Comparison of ENCODE assay signal across 9 mouse cellular contexts in genomic region chr3:144242025-144242673, GRCm38 (mm10). TPM values are rescaled to one million over a fixed set of nuclear protein-coding genes. Genes with fewer than 3 reads are reported as not detected.
A peak's percentile ranks its signal among the peaks of the same experiment; 100 is the strongest.
DNase-seq lines count a peak whose midpoint lies in the region; ATAC-seq and TF ChIP-seq lines count a peak whose summit lies in the region.
"Had no signal": no experiment of that assay in that cellular context is flagged by ENCODE, and none has a peak within 500 bp of the region (broad histone marks: within the 10 kb centered on the region; RNA-seq: fewer than 3 reads in every experiment).

No protein-coding gene starts in this region.

- no peak for ATAC-seq in liver, embryonic 11.5 days (replicated peaks; ENCODE audit: low FRiP score)
- ATAC-seq in neural tube, embryonic 13.5 days (ENCODE audit: low read depth): peak; percentile 36; the same call in 1 of the 2 replicates

- TF ChIP-seq POLR2A in testis, adult 2 months (IDR thresholded peaks at IDR 0.05; ENCODE audit: control insufficient read depth, low read depth, low read length): no peak

- H3K27ac ChIP-seq in liver, embryonic 11.5 days (ENCODE audit: low read depth, low read length): no peak overlapping the region
- no peak overlapping the region for H3K27ac ChIP-seq in neural tube, embryonic 13.5 days (replicated peaks)
- no peak overlapping the region for H3K27ac ChIP-seq in testis, adult 2 months (ENCODE audit: control insufficient read depth, insufficient read depth, low read depth, low read length)
- H3K27ac ChIP-seq: embryonic facial prominence, embryonic 15.5 days had no signal

- H3K4me1 ChIP-seq in liver, embryonic 11.5 days (replicated peaks; ENCODE audit: control insufficient read depth, insufficient read depth, low read length): no peaks in the 10 kb centered on the region
- H3K4me1 ChIP-seq in neural tube, embryonic 13.5 days (replicated peaks): no peaks in the 10 kb centered on the region
- H3K4me1 ChIP-seq in testis, adult 2 months (ENCODE audit: control insufficient read depth, insufficient read depth, low read length): no peaks in the 10 kb centered on the region
- H3K4me1 ChIP-seq: embryonic facial prominence, embryonic 15.5 days had no signal

- no peaks in the 10 kb centered on the region for H3K27me3 ChIP-seq in liver, embryonic 11.5 days (replicated peaks; ENCODE audit: control insufficient read depth, insufficient read depth, low read length)
- H3K27me3 ChIP-seq in neural tube, embryonic 13.5 days: no peaks in the 10 kb centered on the region
- no peaks in the 10 kb centered on the region for H3K27me3 ChIP-seq in testis, adult 2 months (ENCODE audit: control insufficient read depth, insufficient read depth, low read length)
- H3K27me3 ChIP-seq: embryonic facial prominence, embryonic 15.5 days had no signal

- WGBS in liver, embryonic 11.5 days: 22% methylated on average over 15 of the region's 15 CpGs
- WGBS in neural tube, embryonic 13.5 days: 26% methylated on average over 15 of the region's 15 CpGs

- TF ChIP-seq CTCF in testis, adult 2 months (IDR thresholded peaks at IDR 0.05; ENCODE audit: control insufficient read depth, insufficient read depth, insufficient replicate concordance, low read depth, low read length): peak; percentile 43; the same call in 1 of the 2 replicates

- no peak overlapping the region for H3K4me3 ChIP-seq in liver, embryonic 11.5 days (ENCODE audit: low read depth, low read length)
- H3K4me3 ChIP-seq in neural tube, embryonic 13.5 days: no peak overlapping the region
- H3K4me3 ChIP-seq in testis, adult 2 months (ENCODE audit: control insufficient read depth, low read depth, low read length): no peak overlapping the region
- H3K4me3 ChIP-seq: embryonic facial prominence, embryonic 15.5 days had no signal

- no peak overlapping the region for H3K4me2 ChIP-seq in liver, embryonic 11.5 days
- no peak overlapping the region for H3K4me2 ChIP-seq in neural tube, embryonic 13.5 days
- H3K4me2 ChIP-seq: embryonic facial prominence, embryonic 15.5 days had no signal

- DNase-seq in A20 (ENCODE audit: low read depth, low spot score) (peak; percentile 73), adipocyte (ENCODE audit: low spot score) (peak; percentile 90)
- peak; percentile 55 to 77 for DNase-seq in cerebellum, postnatal 4 days (ENCODE audit: low spot score in 2 of 2)
- DNase-seq in gastrocnemius, postnatal 10 days: peak; percentile 79
- DNase-seq in kidney, adult 9 months: peak; percentile 70
- DNase-seq in liver, embryonic 11.5 days (ENCODE audit: low spot score): peak; percentile 52

- no peaks in the 10 kb centered on the region for H3K9me3 ChIP-seq in liver, embryonic 11.5 days (ENCODE audit: control insufficient read depth, low read length)
- H3K9me3 ChIP-seq in neural tube, embryonic 13.5 days: no peaks in the 10 kb centered on the region
- H3K9me3 ChIP-seq: embryonic facial prominence, embryonic 15.5 days had no signal

- H3K9ac ChIP-seq in liver, embryonic 11.5 days (ENCODE audit: low read depth, low read length): no peak overlapping the region
- no peak overlapping the region for H3K9ac ChIP-seq in neural tube, embryonic 13.5 days
- H3K9ac ChIP-seq: embryonic facial prominence, embryonic 15.5 days had no signal

- no peaks in the 10 kb centered on the region for H3K36me3 ChIP-seq in liver, embryonic 11.5 days (ENCODE audit: control insufficient read depth, insufficient read depth, low read length)
- no peaks in the 10 kb centered on the region for H3K36me3 ChIP-seq in neural tube, embryonic 13.5 days
- no peaks in the 10 kb centered on the region for H3K36me3 ChIP-seq in testis, adult 2 months (ENCODE audit: control insufficient read depth, insufficient read depth, low read length)
- H3K36me3 ChIP-seq: embryonic facial prominence, embryonic 15.5 days had no signal

RNA-seq across cellular contexts. Expression of gene Lmo4, which starts 37.1 kb away (rescaled TPM):
- total RNA-seq in gastrocnemius, postnatal 10 days (2021): 10 to 100 TPM; 22.7 to 25.3 TPM
- 38.4 and 43.4 TPM in 2 replicates for polyA plus RNA-seq in liver, embryonic 11.5 days (2014; fragmentation: Nextera tagmentation; extraction: Ambion mirVana)
- polyA plus RNA-seq in neural tube, embryonic 13.5 days (2015; fragmentation: Nextera tagmentation; extraction: Ambion mirVana): 68.9 and 73.4 TPM in 2 replicates
- polyA plus RNA-seq in testis, adult 2 months (2012; rRNA removed): 10.3 and 12.4 TPM in 2 replicates
